Mouse (Mus musculus) CH12.LX (cell line): ENCODE results near the gene Pfas. TPM values are rescaled to one million over a fixed set of nuclear protein-coding genes. Genes with fewer than 3 reads are reported as not detected.

ENCODE experiments used
- DNase-seq: peaks from one replicate; pipeline ENCODE4 v3.0.0-alpha.2; 2013; ENCODE audit errors: extremely low read depth
- H3K27ac ChIP-seq: 2 replicates; pipeline ENCODE4 v1.5.1; 2012; ENCODE audit warnings: low read depth, mild to moderate bottlenecking, control low read depth, moderate library complexity; ENCODE audit not compliant: insufficient read depth
- H3K27me3 ChIP-seq: replicated peaks from 2 replicates; pipeline ENCODE3; 2012; ENCODE audit warnings: inconsistent platforms
- H3K36me3 ChIP-seq, 2 experiments: replicated peaks in 1 of 2; 2 replicates each; pipeline versions ENCODE3 to v1.6.1; 2012; ENCODE audit warnings: inconsistent platforms in 1 of 2, low read length in 1 of 2, mild to moderate bottlenecking in 1 of 2, mixed read lengths in 1 of 2, moderate library complexity in 1 of 2; ENCODE audit not compliant: control insufficient read depth in 1 of 2, insufficient read depth in 1 of 2
- H3K4me1 ChIP-seq, 2 experiments: 2 replicates each; pipeline ENCODE4 v1.6.1; 2012; ENCODE audit warnings: inconsistent platforms in 1 of 2, moderate library complexity in 1 of 2; ENCODE audit not compliant: insufficient read depth in 2 of 2, control insufficient read depth in 1 of 2
- H3K4me2 ChIP-seq: 2 replicates; pipeline ENCODE4 v1.6.1; 2012; ENCODE audit warnings: low read depth, mild to moderate bottlenecking, control low read depth; ENCODE audit not compliant: poor library complexity, insufficient read depth, severe bottlenecking
- H3K4me3 ChIP-seq, 3 experiments: fragments of 150-350 bp in 1 of 3; sonication (generic) in 1 of 3; replicated peaks in 1 of 3; 2 replicates each; pipeline versions ENCODE3 to v1.5.1; 2011 to 2012; ENCODE audit warnings: low read depth in 2 of 3, low read length in 2 of 3, mild to moderate bottlenecking in 2 of 3, moderate library complexity in 2 of 3, control low read depth in 1 of 3, improper control_type of control experiment in 1 of 3, inconsistent platforms in 1 of 3, mixed read lengths in 1 of 3; ENCODE audit not compliant: poor library complexity in 1 of 3
- H3K79me2 ChIP-seq: replicated peaks from 2 replicates; pipeline ENCODE4 v1.6.1; 2012; ENCODE audit warnings: mild to moderate bottlenecking, moderate library complexity; ENCODE audit not compliant: control insufficient read depth, poor library complexity, insufficient read depth, severe bottlenecking; ENCODE audit errors: extremely low read depth
- H3K9ac ChIP-seq: 2 replicates; pipeline ENCODE4 v1.6.1; 2012; ENCODE audit warnings: low read depth, mild to moderate bottlenecking, control low read depth, moderate library complexity; ENCODE audit not compliant: insufficient read depth
- H3K9me3 ChIP-seq: replicated peaks from 2 replicates; pipeline ENCODE3; 2012; ENCODE audit warnings: low read length, inconsistent platforms, mixed read lengths
- BHLHE40 ChIP-seq: IDR thresholded peaks from 2 replicates; pipeline ENCODE4 v1.6.1; 2011; ENCODE audit warnings: mild to moderate bottlenecking, low read depth, low read length, improper control_type of control experiment
- CHD1 ChIP-seq: IDR thresholded peaks from 2 replicates; pipeline ENCODE4 v1.6.1; 2012; ENCODE audit warnings: low read depth, low read length, improper control_type of control experiment, inconsistent platforms
- CHD2 ChIP-seq: IDR thresholded peaks from 2 replicates; pipeline ENCODE4 v1.6.1; 2011; ENCODE audit warnings: low read length, improper control_type of control experiment
- CTCF ChIP-seq, 2 experiments: IDR thresholded peaks in 1 of 2; conservative IDR thresholded peaks in 1 of 2; 2 replicates each; pipeline ENCODE4 v1.5.1; 2011 to 2012; ENCODE audit warnings: low read depth in 2 of 2, low read length in 2 of 2, improper control_type of control experiment in 1 of 2, inconsistent platforms in 1 of 2, mild to moderate bottlenecking in 1 of 2, moderate library complexity in 1 of 2
- E2F4 ChIP-seq: IDR thresholded peaks from 2 replicates; pipeline ENCODE4 v1.6.1; 2011; ENCODE audit warnings: low read depth, low read length, improper control_type of control experiment; ENCODE audit not compliant: insufficient replicate concordance
- EP300 ChIP-seq: IDR thresholded peaks from 2 replicates; pipeline ENCODE4 v1.6.1; 2011; ENCODE audit warnings: low read length, improper control_type of control experiment
- GABPA ChIP-seq: IDR thresholded peaks from 2 replicates; pipeline ENCODE4 v1.6.1; 2012; ENCODE audit warnings: low read depth, low read length, improper control_type of control experiment, inconsistent platforms; ENCODE audit not compliant: insufficient replicate concordance
- MAFK ChIP-seq: IDR thresholded peaks from 2 replicates; pipeline ENCODE4 v1.6.1; 2011; ENCODE audit warnings: low read length, improper control_type of control experiment; ENCODE audit not compliant: insufficient replicate concordance
- MAX ChIP-seq: IDR thresholded peaks from 2 replicates; pipeline ENCODE4 v1.6.1; 2011; ENCODE audit warnings: low read length, improper control_type of control experiment
- MAZ ChIP-seq: IDR thresholded peaks from 2 replicates; pipeline ENCODE4 v1.6.1; 2012; ENCODE audit warnings: low read depth, mild to moderate bottlenecking, inconsistent platforms, low read length, improper control_type of control experiment, moderate library complexity
- MYC ChIP-seq: IDR thresholded peaks from 2 replicates; pipeline ENCODE4 v1.6.1; 2011; ENCODE audit warnings: low read depth, mild to moderate bottlenecking, improper control_type of control experiment, low read length
- NELFE ChIP-seq: IDR thresholded peaks from 2 replicates; pipeline ENCODE4 v1.6.1; 2011; ENCODE audit warnings: low read depth, low read length, improper control_type of control experiment
- PAX5 ChIP-seq: IDR thresholded peaks from 2 replicates; pipeline ENCODE4 v1.6.1; 2012; ENCODE audit warnings: low read length, inconsistent platforms, mixed read lengths
- POLR2A ChIP-seq: IDR thresholded peaks from 2 replicates; pipeline ENCODE4 v1.6.1; 2011; ENCODE audit warnings: low read depth, mild to moderate bottlenecking, improper control_type of control experiment, low read length
- POLR2AphosphoS2 ChIP-seq: IDR thresholded peaks from 2 replicates; pipeline ENCODE4 v1.6.1; 2011; ENCODE audit warnings: low read depth, low read length, improper control_type of control experiment
- RAD21 ChIP-seq: IDR thresholded peaks from 2 replicates; pipeline ENCODE4 v1.6.1; 2011; ENCODE audit warnings: low read depth, mild to moderate bottlenecking, low read length, improper control_type of control experiment, moderate library complexity
- RCOR1 ChIP-seq: conservative IDR thresholded peaks from 2 replicates; pipeline ENCODE4 v1.6.1; 2012; ENCODE audit warnings: low read depth, mild to moderate bottlenecking, inconsistent platforms, low read length, improper control_type of control experiment
- SIN3A ChIP-seq: IDR thresholded peaks from 2 replicates; pipeline ENCODE4 v1.6.1; 2012; ENCODE audit warnings: low read length, improper control_type of control experiment, inconsistent platforms
- TBP ChIP-seq: conservative IDR thresholded peaks from 2 replicates; pipeline ENCODE4 v1.6.1; 2011; ENCODE audit warnings: low read depth, low read length, improper control_type of control experiment
- UBTF ChIP-seq: IDR thresholded peaks from 2 replicates; pipeline ENCODE4 v1.6.1; 2012; ENCODE audit warnings: low read depth, mild to moderate bottlenecking, inconsistent platforms, low read length, improper control_type of control experiment, moderate library complexity
- ZC3H11A ChIP-seq: IDR thresholded peaks from 2 replicates; pipeline ENCODE4 v1.6.1; 2012; ENCODE audit warnings: low read depth, mild to moderate bottlenecking, inconsistent platforms, low read length, improper control_type of control experiment
- ZMIZ1 ChIP-seq: IDR thresholded peaks from 2 replicates; pipeline ENCODE4 v1.6.1; 2012; ENCODE audit warnings: low read depth, mild to moderate bottlenecking, inconsistent platforms, low read length, improper control_type of control experiment
- ZNF384 ChIP-seq: IDR thresholded peaks from 2 replicates; pipeline ENCODE4 v1.6.1; 2012; ENCODE audit warnings: low read depth, low read length, improper control_type of control experiment, inconsistent platforms
- dilution Hi-C: fragments of 300-500 bp; cut with MboI; formaldehyde crosslinking; loops from 2 replicates; pipeline ENCODE4 v1.14.3; 2020; ENCODE audit warnings: low sequenced_read_pairs; ENCODE audit not compliant: extremely low pct_unique_long_range_greater_than_20kb, extremely low pct_ligation_motif_present
- in situ Hi-C: fragments of 300-500 bp; cut with MboI; formaldehyde crosslinking; loops from 3 replicates; pipeline ENCODE4 v1.14.3; 2019; ENCODE audit warnings: low sequenced_read_pairs, low pct_ligation_motif_present, low pct_unique_long_range_greater_than_20kb, mixed read lengths
- polyA plus RNA-seq: library from polyadenylated mRNA; unstranded; fragments of >175 nt; gene quantifications from 2 replicates; pipeline ENCODE4 v1.2.1, GENCODE M21; 2012; ENCODE audit warnings: low read depth; ENCODE audit not compliant: insufficient read length
- total RNA-seq, 2 experiments: library from RNA; depleted of rRNA; stranded (reverse); fragments of 300-350 nt in 1 of 2; fragments of >200 nt in 1 of 2; gene quantifications; 2 replicates each; pipeline ENCODE4 v1.2.3; 2012 to 2014

Gene Pfas
- total and polyA plus RNA-seq, 3 experiments: 61.9 to 110 (median 72.9) TPM

DNA sequence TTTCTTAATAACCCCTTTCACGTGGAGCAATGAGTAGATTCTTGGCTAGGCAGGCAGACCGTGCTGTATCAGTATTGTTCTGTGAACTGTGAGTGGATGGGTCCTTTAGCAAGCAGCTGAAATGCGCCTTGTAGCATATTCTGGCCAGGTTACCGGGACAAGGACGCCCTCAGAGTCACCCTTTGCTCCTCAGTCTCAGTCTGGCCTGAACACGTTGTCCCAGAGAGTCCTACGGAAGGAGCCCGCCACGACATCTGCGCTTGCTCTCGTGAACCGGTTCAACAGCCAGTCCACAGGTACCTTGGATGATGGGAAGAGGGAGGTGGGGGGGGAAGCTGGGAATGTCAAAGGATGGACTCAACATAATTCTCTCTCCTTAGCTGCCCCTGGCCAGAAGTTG lies 39.3 kb upstream of the Pfas start:
- no peak for DNase-seq
- in situ Hi-C loops (no loop called here), dilution Hi-C loops (no loop called here)
- H3K9ac ChIP-seq: peak overlapping the region; percentile 75; the same call in 1 of the 2 replicates
- no peak for TF ChIP-seq CHD2
- no peak for TF ChIP-seq RAD21
- no peak for TF ChIP-seq CHD1
- no peak for TF ChIP-seq PAX5
- TF ChIP-seq CTCF (conservative IDR thresholded peaks at IDR 0.05 in 1 of 2, IDR thresholded peaks at IDR 0.05 in 1 of 2; ENCODE audit: low read depth in 2 of 2, low read length in 2 of 2): no peak
- TF ChIP-seq UBTF: no peak
- peak overlapping the region; percentile 93 for H3K4me2 ChIP-seq
- H3K9me3 ChIP-seq: no peaks in the 10 kb centered on the region
- H3K27me3 ChIP-seq: no peaks in the 10 kb centered on the region
- peaks cover 55% of the 10 kb centered on the region for H3K79me2 ChIP-seq
- H3K27ac ChIP-seq: no peak overlapping the region
- H3K36me3 ChIP-seq: peaks cover 39 to 52% of the 10 kb centered on the region in 2 experiments
- H3K4me1 ChIP-seq: peaks cover 20 to 69% of the 10 kb centered on the region in 2 experiments
- peak overlapping the region in 2 of 3 experiments; percentile 6 to 20 for H3K4me3 ChIP-seq

GRCm38 (mm10) chr11:69046395-69046774 lies 38.1 kb upstream of the Pfas start:
- Histone ChIP-seq H3K4me1 (peaks cover 20 to 66% of the 10 kb centered on the region in 2 experiments), H3K79me2 (peaks cover 55% of the 10 kb centered on the region), H3K27ac (peak overlapping the region; percentile 42), H3K27me3 (no peaks in the 10 kb centered on the region), H3K4me2 (peak overlapping the region; percentile 93), H3K9ac (peak overlapping the region; percentile 75), H3K4me3 (peak overlapping the region; percentile 73 to 90 (median 86)), H3K36me3 (peaks cover 36 to 42% of the 10 kb centered on the region in 2 experiments), H3K9me3 (no peaks in the 10 kb centered on the region)
- in situ Hi-C loops (no loop called here), dilution Hi-C loops (no loop called here)
- TF ChIP-seq RAD21 (no peak), CHD1 (peak; percentile 58; the same call in 1 of the 2 replicates)
- no peak for DNase-seq

GRCm38 (mm10) chr11:69045531-69046394 lies 37.5 kb upstream of the Pfas start, which contains the start of gene Aurkb:
Gene Aurkb (plus strand): TSS chr11:69045647.
- H3K79me2 ChIP-seq: peaks cover 51% of the 10 kb centered on the region
- peak within 1 kb of the TSS; percentile 75 for H3K9ac ChIP-seq
- peak within 1 kb of the TSS; percentile 73 to 90 (median 86) for H3K4me3 ChIP-seq
- H3K36me3 ChIP-seq: peaks cover 31 to 36% of the 10 kb centered on the region in 2 experiments
- no peaks in the 10 kb centered on the region for H3K27me3 ChIP-seq
- peak within 1 kb of the TSS; percentile 79 for H3K27ac ChIP-seq
- in situ Hi-C loops (no loop called here), dilution Hi-C loops (no loop called here)
- DNase-seq: peak; percentile 95
- peaks cover 20 to 60% of the 10 kb centered on the region in 2 experiments for H3K4me1 ChIP-seq
- no peaks in the 10 kb centered on the region for H3K9me3 ChIP-seq
- peak within 1 kb of the TSS; percentile 94 for H3K4me2 ChIP-seq
- TF ChIP-seq TBP (peak; percentile 86), MAZ (0 out of 2 replicates have a peak, but pooled peaks have one; percentile 4), ZNF384 (no peak; the same call in 1 of the 2 replicates), RCOR1 (no peak), MAFK (no peak), PAX5 (no peak), POLR2A (peak; percentile 96), EP300 (no peak), RAD21 (no peak), SIN3A (no peak), CTCF (conservative IDR thresholded peaks at IDR 0.05 in 1 of 2, IDR thresholded peaks at IDR 0.05 in 1 of 2; ENCODE audit: low read depth in 2 of 2, low read length in 2 of 2) (no peak), POLR2AphosphoS2 (no peak), MAX (no peak), ZC3H11A (no peak), NELFE (no peak), CHD2 (no peak), GABPA (no peak), BHLHE40 (no peak), MYC (no peak), E2F4 (no peak), ZMIZ1 (no peak; the same call in 1 of the 2 replicates), CHD1 (peak; percentile 79; the same call in 1 of the 2 replicates)
